ENCODE assay signal across 25 mouse cellular contexts in the genomic region with DNA sequence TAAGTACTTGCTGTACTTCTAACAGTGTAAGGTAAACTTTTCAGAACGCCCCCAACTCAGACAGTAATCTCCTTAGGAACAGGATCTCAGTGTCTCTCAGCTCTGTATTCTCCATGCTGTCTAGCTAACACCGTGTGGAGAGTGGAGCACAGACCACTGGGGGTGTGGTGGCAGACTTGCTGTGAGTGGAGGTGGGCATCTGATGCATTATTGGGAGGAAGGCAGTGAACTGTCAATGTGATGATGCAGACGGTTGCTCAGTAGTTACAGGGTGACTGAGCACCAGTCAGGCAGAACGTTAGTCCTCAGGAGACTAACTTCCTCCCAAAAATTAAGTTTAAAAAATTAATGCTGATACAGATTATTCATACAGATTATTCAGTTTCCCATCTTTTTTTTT.
"Had no signal": no experiment of that assay in that cellular context is flagged by ENCODE, and none has a peak within 500 bp of the region (broad histone marks: within the 10 kb centered on the region; RNA-seq: fewer than 3 reads in every experiment).

No protein-coding gene starts in this region.

- H3K4me1 ChIP-seq: heart, embryonic 15.5 days; hindbrain, embryonic 10.5 days; hindbrain, embryonic 12.5 days; intestine, embryonic 15.5 days; limb, embryonic 10.5 days; limb, embryonic 12.5 days; liver, embryonic 12.5 days had no signal

- H3K36me3 ChIP-seq: heart, embryonic 15.5 days; hindbrain, embryonic 12.5 days; intestine, embryonic 15.5 days; limb, embryonic 10.5 days; limb, embryonic 12.5 days; liver, embryonic 12.5 days had no signal

- ATAC-seq: hindbrain, embryonic 16.5 days; inflammation-experienced regulatory T-cells, adult 6 months; intestine, embryonic 15.5 days; intestine, postnatal 0 days; liver, embryonic 12.5 days had no signal

- H3K4me3 ChIP-seq: gastrocnemius, adult 2 months; heart, adult 2 months; heart, embryonic 13.5 days; heart, embryonic 15.5 days; hindbrain, embryonic 10.5 days; hindbrain, embryonic 12.5 days; intestine, embryonic 15.5 days; layer of hippocampus, adult 2 months; left cerebral cortex, adult 2 months; limb, embryonic 10.5 days; limb, embryonic 12.5 days; liver, embryonic 12.5 days had no signal

- H3K9me3 ChIP-seq: heart, embryonic 13.5 days; heart, embryonic 15.5 days; hindbrain, embryonic 10.5 days; hindbrain, embryonic 12.5 days; intestine, embryonic 15.5 days; limb, embryonic 10.5 days; limb, embryonic 12.5 days; liver, embryonic 12.5 days had no signal

- DNase-seq: gastrocnemius, adult 2 months; gastrocnemius, postnatal 10 days; gastrocnemius, postnatal 25 days; heart, adult 2 months; heart, postnatal 14 days; heart, postnatal 4 days; kidney, postnatal 14 days; kidney, postnatal 36 days had no signal

- H3K27ac ChIP-seq: gastrocnemius, adult 2 months; heart, adult 2 months; heart, embryonic 13.5 days; heart, embryonic 15.5 days; hindbrain, embryonic 10.5 days; hindbrain, embryonic 12.5 days; hindbrain, embryonic 14.5 days; intestine, embryonic 15.5 days; kidney, postnatal 0 days; layer of hippocampus, adult 2 months; left cerebral cortex, adult 2 months; limb, embryonic 10.5 days; limb, embryonic 12.5 days; liver, embryonic 12.5 days; liver, embryonic 14.5 days had no signal

- H3K9ac ChIP-seq: heart, embryonic 13.5 days; heart, embryonic 15.5 days; hindbrain, embryonic 12.5 days; hindbrain, embryonic 14.5 days; intestine, embryonic 15.5 days; limb, embryonic 12.5 days; liver, embryonic 12.5 days; liver, embryonic 14.5 days had no signal

- H3K27me3 ChIP-seq: heart, embryonic 13.5 days; heart, embryonic 15.5 days; hindbrain, embryonic 12.5 days; intestine, embryonic 15.5 days; limb, embryonic 12.5 days; liver, embryonic 12.5 days had no signal

- H3K4me2 ChIP-seq: heart, embryonic 11.5 days; heart, embryonic 13.5 days; heart, embryonic 15.5 days; hindbrain, embryonic 12.5 days; hindbrain, embryonic 14.5 days; intestine, embryonic 15.5 days; limb, embryonic 12.5 days; liver, embryonic 12.5 days had no signal
